Mouse (Mus musculus): ENCODE measurements around the gene Cic.

DNA sequence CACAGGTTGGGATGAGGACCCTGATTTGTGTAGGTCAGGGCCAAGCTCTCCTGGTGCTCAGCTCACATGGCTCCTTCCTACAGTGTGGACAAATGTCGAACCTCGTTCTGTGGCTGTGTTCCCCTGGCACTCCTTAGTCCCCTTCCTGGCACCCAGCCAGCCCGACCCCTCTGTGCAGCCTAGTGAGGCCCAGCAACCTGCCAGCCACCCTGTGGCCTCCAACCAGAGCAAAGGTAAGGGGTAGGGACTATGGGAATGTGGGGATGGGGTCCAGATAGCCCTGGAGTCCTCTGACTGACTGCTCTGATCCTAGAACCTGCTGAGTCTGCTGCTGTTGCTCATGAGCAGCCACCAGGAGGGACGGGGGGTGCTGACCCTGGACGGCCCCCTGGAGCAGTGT is 17.3 kb downstream of the Cic start:
- TF ChIP-seq POLR2A (IDR thresholded peaks at IDR 0.05; ENCODE audit: borderline replicate concordance, control insufficient read depth, low read depth, low read length): no peak
- no peak for TF ChIP-seq CTCF (IDR thresholded peaks at IDR 0.05; ENCODE audit: control insufficient read depth, insufficient read depth, low read length)
